Mouse (Mus musculus) erythroblast, embryonic 14.5 days (primary cell): Measurements from ENCODE around the gene Nktr. TPM values are rescaled to one million over a fixed set of nuclear protein-coding genes. Genes with fewer than 3 reads are reported as not detected.

Source experiments
- H3K27me3 ChIP-seq: 2 replicates; pipeline ENCODE4 v1.6.1; 2012; ENCODE audit warnings: inconsistent platforms; ENCODE audit not compliant: control insufficient read depth
- H3K36me3 ChIP-seq: 2 replicates; pipeline ENCODE4 v1.6.1; 2012; ENCODE audit warnings: mild to moderate bottlenecking, inconsistent platforms; ENCODE audit not compliant: control insufficient read depth
- H3K4me1 ChIP-seq: 2 replicates; pipeline ENCODE4 v1.6.1; 2012; ENCODE audit warnings: inconsistent platforms; ENCODE audit not compliant: control insufficient read depth
- H3K4me3 ChIP-seq: replicated peaks from 2 replicates; pipeline ENCODE3; 2012; ENCODE audit warnings: moderate library complexity, mild to moderate bottlenecking, inconsistent platforms
- H3K9me3 ChIP-seq: 2 replicates; pipeline ENCODE4 v1.6.1; 2012; ENCODE audit warnings: low read length, inconsistent platforms, mixed read lengths; ENCODE audit not compliant: control insufficient read depth
- GATA1 ChIP-seq: IDR thresholded peaks from 2 replicates; pipeline ENCODE4 v1.6.1; 2012; ENCODE audit warnings: low read length, inconsistent platforms, mixed read lengths
- TAL1 ChIP-seq: IDR thresholded peaks from 3 replicates; pipeline ENCODE4 v1.6.1; 2012; ENCODE audit warnings: low read length, inconsistent platforms, mixed read lengths
- polyA plus RNA-seq: library from polyadenylated mRNA; stranded (reverse); fragments of >175 nt; gene quantifications from 2 replicates; pipeline ENCODE4 v1.2.3, GENCODE M21; 2012

Gene Nktr
- polyA plus RNA-seq, 1 experiment: 1.8 TPM

GRCm38 (mm10) chr9:121763716-121764115 lies 44.7 kb downstream of the Nktr start:
- H3K9me3 ChIP-seq: no peaks in the 10 kb centered on the region
- TF ChIP-seq GATA1: no peak
- no peak for TF ChIP-seq TAL1
- no peak overlapping the region for H3K4me3 ChIP-seq
- peaks cover 39% of the 10 kb centered on the region for H3K27me3 ChIP-seq
- H3K36me3 ChIP-seq: peaks cover 15% of the 10 kb centered on the region; the same call in 1 of the 2 replicates
- peaks cover 8% of the 10 kb centered on the region for H3K4me1 ChIP-seq

- Histone ChIP-seq H3K4me1 (no peaks in the 10 kb centered on the region), H3K27me3 (peaks cover 23% of the 10 kb centered on the region), H3K4me3 (no peak overlapping the region), H3K9me3 (no peaks in the 10 kb centered on the region), H3K36me3 (peaks cover 15% of the 10 kb centered on the region; the same call in 1 of the 2 replicates)
- no peak for TF ChIP-seq TAL1
- no peak for TF ChIP-seq GATA1
These were observed 46.3 kb downstream of the Nktr start for GRCm38 (mm10) chr9:121765166-121765855.

- H3K4me1 ChIP-seq: no peaks in the 10 kb centered on the region
- no peaks in the 10 kb centered on the region for H3K9me3 ChIP-seq
- TF ChIP-seq GATA1 (no peak), TAL1 (no peak)
- no peak overlapping the region for H3K4me3 ChIP-seq
- H3K27me3 ChIP-seq: peaks cover 9% of the 10 kb centered on the region
- H3K36me3 ChIP-seq: no peaks in the 10 kb centered on the region; the same call in 1 of the 2 replicates
These were observed 53.4 kb downstream of the Nktr start for GRCm38 (mm10) chr9:121772412-121772811.

DNA sequence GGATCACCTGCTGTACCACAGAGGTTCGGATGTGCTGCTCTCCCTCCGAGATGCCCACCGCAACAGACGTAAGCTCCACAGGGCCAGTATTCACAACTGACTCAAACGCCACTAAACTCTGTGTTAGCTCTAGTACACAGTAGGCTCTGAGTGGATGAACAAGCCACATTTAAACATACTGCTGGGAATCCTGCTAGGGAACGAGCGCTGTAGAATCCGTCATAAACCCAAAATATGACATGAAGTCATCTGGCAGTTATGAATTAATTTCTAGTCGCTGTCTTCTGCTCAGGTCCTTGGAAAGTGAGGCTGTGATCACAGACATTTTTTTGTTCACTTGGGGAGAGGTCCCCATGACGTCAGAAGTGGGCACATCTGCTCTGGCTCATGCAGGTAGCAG lies 57.0 kb downstream of the Nktr start:
- Histone ChIP-seq H3K4me3 (no peak overlapping the region), H3K27me3 (peaks cover 25% of the 10 kb centered on the region), H3K4me1 (no peaks in the 10 kb centered on the region), H3K36me3 (no peaks in the 10 kb centered on the region), H3K9me3 (no peaks in the 10 kb centered on the region)
- TF ChIP-seq GATA1 (no peak), TAL1 (no peak)

GRCm38 (mm10) chr9:121776511-121776910 lies 57.5 kb downstream of the Nktr start:
- H3K9me3 ChIP-seq: no peaks in the 10 kb centered on the region
- H3K4me1 ChIP-seq: no peaks in the 10 kb centered on the region
- no peaks in the 10 kb centered on the region for H3K36me3 ChIP-seq
- no peak for TF ChIP-seq GATA1
- no peak for TF ChIP-seq TAL1
- H3K4me3 ChIP-seq: no peak overlapping the region
- peaks cover 25% of the 10 kb centered on the region for H3K27me3 ChIP-seq

GRCm38 (mm10) chr9:121777484-121778065 lies 58.6 kb downstream of the Nktr start, which contains the start of gene Klhl40:
TSS of gene Klhl40 (plus strand) at chr9:121777607.
- Histone ChIP-seq H3K4me3 (no peak within 1 kb of the TSS), H3K36me3 (no peaks in the 10 kb centered on the region)

DNA sequence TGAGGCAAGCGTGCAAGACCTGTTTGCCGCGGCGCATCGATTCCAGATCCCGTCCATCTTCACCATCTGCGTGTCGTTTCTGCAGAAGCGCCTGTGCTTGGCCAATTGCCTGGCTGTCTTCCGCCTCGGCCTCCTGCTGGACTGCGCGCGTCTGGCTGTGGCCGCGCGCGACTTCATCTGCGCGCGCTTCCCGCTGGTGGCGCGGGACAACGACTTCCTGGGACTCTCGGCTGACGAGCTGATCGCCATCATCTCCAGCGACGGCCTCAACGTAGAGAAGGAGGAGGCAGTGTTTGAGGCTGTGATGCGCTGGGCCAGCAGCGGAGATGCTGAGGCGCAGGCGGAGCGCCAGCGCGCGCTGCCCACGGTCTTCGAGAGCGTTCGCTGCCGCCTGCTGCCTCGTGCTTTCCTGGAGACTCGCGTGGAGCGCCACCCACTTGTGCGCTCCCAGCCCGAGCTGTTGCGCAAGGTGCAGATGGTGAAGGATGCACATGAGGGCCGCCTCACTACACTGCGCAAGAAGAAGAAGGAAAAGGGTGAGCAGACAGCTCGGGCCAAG lies 59.2 kb downstream of the Nktr start:
- TF ChIP-seq GATA1: no peak
- TF ChIP-seq TAL1: no peak
- Histone ChIP-seq H3K4me3 (no peak overlapping the region), H3K36me3 (no peaks in the 10 kb centered on the region), H3K27me3 (peaks cover 25% of the 10 kb centered on the region), H3K4me1 (no peaks in the 10 kb centered on the region), H3K9me3 (no peaks in the 10 kb centered on the region)

More at GRCm38 (mm10) chr9:121777484-121778065, 58.6 kb downstream of the Nktr start, which contains the start of gene Klhl40:
- no peaks in the 10 kb centered on the region for H3K9me3 ChIP-seq
- no peak for TF ChIP-seq TAL1
- no peak for TF ChIP-seq GATA1
- H3K4me1 ChIP-seq: no peaks in the 10 kb centered on the region
- peaks cover 25% of the 10 kb centered on the region for H3K27me3 ChIP-seq

DNA sequence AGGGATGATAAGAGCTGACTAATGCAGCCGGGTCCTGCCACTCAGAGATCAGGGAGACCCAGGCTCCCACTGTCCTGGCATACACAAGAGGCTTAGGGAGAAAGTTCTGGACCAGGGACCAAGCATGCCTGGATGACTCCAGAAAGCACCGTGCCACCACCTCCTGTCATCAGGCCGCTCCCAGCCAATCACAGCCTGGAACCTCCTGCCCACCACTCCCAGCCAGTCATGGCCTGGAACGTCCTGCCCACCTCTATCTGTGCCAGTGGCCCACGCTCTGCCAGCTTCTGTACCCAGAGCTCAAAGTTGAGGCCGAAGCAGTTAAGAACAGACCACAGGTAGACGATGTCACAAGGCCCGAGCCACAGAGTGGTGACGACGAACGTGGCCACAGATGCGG lies 65.8 kb downstream of the Nktr start:
- no peaks in the 10 kb centered on the region for H3K9me3 ChIP-seq
- no peaks in the 10 kb centered on the region for H3K27me3 ChIP-seq
- H3K36me3 ChIP-seq: no peaks in the 10 kb centered on the region
- H3K4me1 ChIP-seq: no peaks in the 10 kb centered on the region
- TF ChIP-seq TAL1 (no peak), GATA1 (no peak)
- no peak overlapping the region for H3K4me3 ChIP-seq

DNA sequence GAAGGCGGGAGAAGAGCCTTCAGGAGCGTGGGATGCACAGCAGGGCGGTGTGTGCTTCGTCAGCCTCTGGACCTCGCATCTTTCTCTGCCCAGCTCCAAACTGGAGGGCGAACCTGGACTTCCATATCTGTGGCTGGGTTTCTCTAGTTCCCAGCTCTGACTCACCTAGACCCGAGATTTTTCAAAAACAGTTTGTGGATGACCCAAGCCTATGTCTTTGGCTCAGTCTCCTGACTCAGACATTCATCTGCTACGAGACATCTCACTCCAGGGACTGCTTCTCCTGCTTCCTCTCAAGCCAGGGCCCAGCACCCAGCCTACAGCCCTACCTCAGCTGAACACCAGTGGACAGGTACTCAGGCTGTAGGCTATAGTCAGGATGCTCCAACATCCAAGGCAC lies 66.3 kb downstream of the Nktr start:
- H3K4me3 ChIP-seq: no peak overlapping the region
- no peak for TF ChIP-seq GATA1
- no peak for TF ChIP-seq TAL1
- no peaks in the 10 kb centered on the region for H3K27me3 ChIP-seq
- no peaks in the 10 kb centered on the region for H3K9me3 ChIP-seq
- H3K4me1 ChIP-seq: no peaks in the 10 kb centered on the region
- no peaks in the 10 kb centered on the region for H3K36me3 ChIP-seq
